Comparison of ENCODE assay signal across 26 mouse cellular contexts in genomic region chr3:104822413-104822812, GRCm38 (mm10). TPM values are rescaled to one million over a fixed set of nuclear protein-coding genes. Genes with fewer than 3 reads are reported as not detected.
"Had no signal": no experiment of that assay in that cellular context is flagged by ENCODE, and none has a peak within 500 bp of the region (broad histone marks: within the 10 kb centered on the region; RNA-seq: fewer than 3 reads in every experiment).

No protein-coding gene starts in this region.

- H3K4me2 ChIP-seq: heart, embryonic 12.5 days; hindbrain, embryonic 12.5 days; hindbrain, embryonic 14.5 days; limb, embryonic 12.5 days; liver, embryonic 12.5 days had no signal

- H3K4me3 ChIP-seq: heart, adult 2 months; heart, embryonic 12.5 days; hindbrain, embryonic 10.5 days; hindbrain, embryonic 12.5 days; layer of hippocampus, adult 2 months; left cerebral cortex, adult 2 months; limb, embryonic 10.5 days; limb, embryonic 12.5 days; liver, embryonic 12.5 days had no signal

- H3K27ac ChIP-seq: heart, adult 2 months; hindbrain, embryonic 10.5 days; hindbrain, embryonic 12.5 days; hindbrain, embryonic 14.5 days; layer of hippocampus, adult 2 months; left cerebral cortex, adult 2 months; limb, embryonic 10.5 days; limb, embryonic 12.5 days; liver, embryonic 12.5 days; liver, embryonic 14.5 days had no signal

- H3K9ac ChIP-seq: heart, embryonic 12.5 days; hindbrain, embryonic 12.5 days; hindbrain, embryonic 14.5 days; limb, embryonic 12.5 days; liver, embryonic 12.5 days; liver, embryonic 14.5 days had no signal

- H3K27me3 ChIP-seq: heart, embryonic 12.5 days; hindbrain, embryonic 12.5 days; limb, embryonic 12.5 days; liver, embryonic 12.5 days had no signal

- H3K9me3 ChIP-seq: heart, embryonic 12.5 days; hindbrain, embryonic 10.5 days; hindbrain, embryonic 12.5 days; limb, embryonic 10.5 days; limb, embryonic 12.5 days; liver, embryonic 12.5 days had no signal

- ATAC-seq: hindbrain, embryonic 16.5 days; inflammation-experienced regulatory T-cells, adult 6 months; intestine, embryonic 16.5 days; liver, embryonic 12.5 days had no signal

- DNase-seq: gastrocnemius, postnatal 25 days; heart, adult 2 months; heart, postnatal 10 days; heart, postnatal 4 days; kidney, adult 18-20 months; kidney, adult 8-10 months; kidney, postnatal 10 days; kidney, postnatal 25 days; kidney, postnatal 4 days had no signal

RNA-seq across cellular contexts. Expression of gene Rhoc, which starts 34.2 kb away (rescaled TPM):
- total RNA-seq: granulocyte monocyte progenitor cell, adult 5-6 weeks had no signal

RNA-seq across cellular contexts. Expression of gene Fam19a3, which starts 40.8 kb away (rescaled TPM):
- total RNA-seq: granulocyte monocyte progenitor cell, adult 5-6 weeks; layer of hippocampus, adult 2 months; layer of hippocampus, postnatal 10 days; layer of hippocampus, postnatal 25 days; left cerebral cortex, postnatal 14 days had no signal
- polyA plus RNA-seq: liver, embryonic 12.5 days had no signal

RNA-seq across cellular contexts. Expression of gene Ppm1j, which starts 41.6 kb away (rescaled TPM):
- total RNA-seq: granulocyte monocyte progenitor cell, adult 5-6 weeks had no signal
